Mouse (Mus musculus) adrenal gland, postnatal 14 days (tissue): ENCODE data around the gene Ncoa1. TPM values are rescaled to one million over a fixed set of nuclear protein-coding genes. Genes with fewer than 3 reads are reported as not detected.
A peak's percentile ranks its signal among the peaks of the same experiment; 100 is the strongest.
"Not testable (repeated sequence)": the region's sequence is repeated elsewhere in the genome, so short reads cannot be mapped to it uniquely, and the experiment has no call there.

Experiments
- DNase-seq: peaks from one replicate; pipeline ENCODE4 v3.0.0; 2021; ENCODE audit warnings: mixed read lengths
- total RNA-seq: library from RNA; stranded (reverse); gene quantifications from 2 replicates; pipeline ENCODE4 v1.2.3, GENCODE M21; 2021

The Ncoa1 gene
- total RNA-seq, 1 experiment from 2014 or later: 39.1 TPM

- no peak for DNase-seq
These were observed 163.2 kb downstream of the Ncoa1 start for GRCm38 (mm10) chr12:4313824-4314223.

GRCm38 (mm10) chr12:4306712-4307313 is 170.2 kb downstream of the Ncoa1 start:
- no peak for DNase-seq

GRCm38 (mm10) chr12:4299300-4299699 is 177.7 kb downstream of the Ncoa1 start:
- DNase-seq: no peak

GRCm38 (mm10) chr12:4298626-4299025 is 178.4 kb downstream of the Ncoa1 start:
- no peak for DNase-seq

GRCm38 (mm10) chr12:4295881-4296280 is 181.1 kb downstream of the Ncoa1 start:
- no peak for DNase-seq

GRCm38 (mm10) chr12:4295281-4295680 is 181.7 kb downstream of the Ncoa1 start:
- no peak for DNase-seq

GRCm38 (mm10) chr12:4293813-4294212 is 183.2 kb downstream of the Ncoa1 start:
- DNase-seq: no peak

GRCm38 (mm10) chr12:4285186-4285585 is 191.8 kb downstream of the Ncoa1 start:
- DNase-seq: no peak

GRCm38 (mm10) chr12:4279878-4280277 is 197.1 kb downstream of the Ncoa1 start:
- no peak for DNase-seq

GRCm38 (mm10) chr12:4278978-4279755 is 197.8 kb downstream of the Ncoa1 start:
- no peak for DNase-seq

GRCm38 (mm10) chr12:4271078-4271477 is 205.9 kb downstream of the Ncoa1 start:
- DNase-seq: no peak

- peak; percentile 40 for DNase-seq
These were observed 209.2 kb downstream of the Ncoa1 start for GRCm38 (mm10) chr12:4267765-4268164.

GRCm38 (mm10) chr12:4252742-4253655 is 224.0 kb downstream of the Ncoa1 start:
- no peak for DNase-seq

GRCm38 (mm10) chr12:4249786-4250185 is 227.2 kb downstream of the Ncoa1 start:
- no peak for DNase-seq

GRCm38 (mm10) chr12:4245742-4246141 is 231.2 kb downstream of the Ncoa1 start:
- DNase-seq: no peak

- DNase-seq: no peak
These were observed 233.2 kb downstream of the Ncoa1 start for GRCm38 (mm10) chr12:4243805-4244204.

GRCm38 (mm10) chr12:4240281-4240680 is 236.7 kb downstream of the Ncoa1 start:
- DNase-seq: not testable (repeated sequence)

- no peak for DNase-seq
These were observed 239.5 kb downstream of the Ncoa1 start for GRCm38 (mm10) chr12:4237481-4237880.

GRCm38 (mm10) chr12:4233572-4234508 is 243.1 kb downstream of the Ncoa1 start, which contains the start of the genes Ptrhd1 and Cenpo:
TSS of gene Ptrhd1 (plus strand) at chr12:4234027.
TSS of gene Cenpo (minus strand) at chr12:4234294.
- peak; percentile 96 for DNase-seq

- no peak for DNase-seq
These were observed 244.2 kb downstream of the Ncoa1 start for GRCm38 (mm10) chr12:4232777-4233176.

- DNase-seq: no peak
These were observed 246.8 kb downstream of the Ncoa1 start for GRCm38 (mm10) chr12:4230156-4230555.
